Mouse (Mus musculus) heart, adult 11 months (tissue): ENCODE measurements at regions not wholly inside any gene's neighbourhood (a gene's known extent, or its start where the extent isn't known, plus 50 kb on each side); places are given as distances from the start of the nearest gene placed in this dataset.
"Not testable (repeated sequence)": the region's sequence is repeated elsewhere in the genome, so short reads cannot be mapped to it uniquely, and the experiment has no call there.

ENCODE experiments used
- DNase-seq: peaks from one replicate; pipeline ENCODE4 v3.0.0; 2022

- not testable (repeated sequence) for DNase-seq
These were observed 95.1 kb downstream of the Mtnr1a start for GRCm38 (mm10) chr8:45163990-45164389.

- peak; percentile 86 for DNase-seq
These were observed 96.2 kb downstream of the Mtnr1a start for GRCm38 (mm10) chr8:45165104-45165626.
